Mouse (Mus musculus) MEL-GATA-1-ER (cell line): ENCODE results near the gene Actn4.

Experiments
- DNase-seq: peaks from one replicate; pipeline ENCODE4 v3.0.0-alpha.2; 2012; ENCODE audit warnings: low read depth; ENCODE audit errors: extremely low read depth

Gene Actn4

DNA sequence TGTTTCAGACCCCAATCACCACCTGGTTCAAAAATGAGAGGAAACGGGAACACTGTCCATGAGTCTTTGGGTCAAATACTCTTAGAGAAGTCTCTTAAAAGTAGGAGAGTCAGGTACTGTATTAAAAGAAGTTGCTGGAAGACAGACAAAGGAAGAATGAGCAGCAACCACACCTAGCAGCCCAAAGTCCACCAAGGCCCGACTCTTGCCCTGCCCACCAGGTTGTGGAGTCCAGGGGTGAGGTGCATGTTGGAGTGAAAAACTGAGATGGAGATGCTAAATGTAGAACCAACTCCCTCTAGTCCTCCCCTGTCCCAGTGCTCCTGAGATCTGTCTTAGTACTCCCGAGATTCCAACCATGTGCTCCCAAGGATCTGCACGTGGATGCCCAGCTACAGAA lies 111.5 kb downstream of the Actn4 start:
- no peak for DNase-seq

DNA sequence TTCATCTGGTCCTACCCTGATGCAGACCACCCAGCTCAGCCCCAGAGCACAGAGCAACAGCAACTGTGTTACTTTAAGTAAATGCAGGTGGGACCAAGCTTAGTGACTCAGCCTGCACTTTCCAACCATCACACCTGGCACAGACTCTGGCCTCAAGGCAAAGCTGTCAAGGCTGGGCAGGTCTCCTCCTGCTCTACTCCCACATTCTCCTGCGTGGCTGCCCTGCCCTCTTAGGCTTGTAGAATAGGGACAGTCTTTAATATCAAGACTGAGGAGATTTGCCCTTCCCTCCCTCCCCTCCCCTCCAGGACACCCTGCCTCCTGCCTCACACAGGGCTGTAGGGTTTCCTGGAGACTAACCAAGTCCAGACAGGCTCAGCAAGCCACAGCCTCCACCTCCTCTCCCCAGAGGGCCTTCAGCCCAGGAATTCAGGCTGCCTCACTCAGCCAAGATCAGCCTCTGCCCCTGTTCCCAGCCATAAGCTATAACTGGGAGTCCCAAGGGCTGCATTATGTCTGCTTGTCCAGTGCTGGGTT lies 112.4 kb downstream of the Actn4 start:
- no peak for DNase-seq

DNA sequence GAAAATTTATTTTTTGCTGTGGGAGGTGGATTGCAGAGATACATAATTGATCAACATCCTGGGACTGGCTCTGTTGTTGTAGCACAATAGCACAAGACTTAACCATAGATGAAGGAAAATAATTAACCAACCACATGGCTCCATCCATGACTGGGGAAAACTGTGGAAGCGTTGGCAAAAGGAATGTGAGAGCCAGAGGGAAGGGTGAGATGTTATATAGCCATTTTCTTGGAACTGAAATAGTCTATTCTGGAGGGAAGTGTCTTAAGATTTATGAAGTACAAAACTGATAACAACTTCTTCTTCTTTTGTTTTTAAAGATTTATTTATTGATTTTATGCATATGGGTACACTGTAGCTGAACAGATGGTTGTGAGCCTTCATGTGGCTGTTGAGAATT lies 114.9 kb downstream of the Actn4 start:
- no peak for DNase-seq
